Mouse (Mus musculus) cerebellum, adult 2 months (tissue): ENCODE measurements around the gene Apof. TPM values are rescaled to one million over a fixed set of nuclear protein-coding genes. Genes with fewer than 3 reads are reported as not detected.
"Not testable (repeated sequence)": the region's sequence is repeated elsewhere in the genome, so short reads cannot be mapped to it uniquely, and the experiment has no call there.

Experiments
- DNase-seq, 2 experiments: peaks; one replicate each; pipeline ENCODE4 v3.0.0; 2021
- H3K27ac ChIP-seq: fragments of 200-500 bp; 2 replicates; pipeline ENCODE4 v1.5.1; 2012; ENCODE audit warnings: low read length, control low read depth, inconsistent platforms; ENCODE audit not compliant: insufficient read depth
- H3K27me3 ChIP-seq: fragments of 200-500 bp; 2 replicates; pipeline ENCODE4 v1.6.1; 2012; ENCODE audit warnings: inconsistent platforms, mild to moderate bottlenecking, low read length, moderate library complexity; ENCODE audit not compliant: control insufficient read depth, insufficient read depth
- H3K4me1 ChIP-seq: fragments of 200-500 bp; 2 replicates; pipeline ENCODE4 v1.6.1; 2011; ENCODE audit warnings: low read length; ENCODE audit not compliant: control insufficient read depth, insufficient read depth
- H3K4me3 ChIP-seq: fragments of 200-500 bp; replicated peaks from 2 replicates; pipeline ENCODE3; 2011; ENCODE audit warnings: mild to moderate bottlenecking, low read depth, low read length, control low read depth; ENCODE audit not compliant: insufficient read depth
- CTCF ChIP-seq: fragments of 200-500 bp; IDR thresholded peaks from 2 replicates; pipeline ENCODE4 v1.5.1; 2011; ENCODE audit warnings: low read depth, mild to moderate bottlenecking, control low read depth, low read length, moderate library complexity, borderline replicate concordance; ENCODE audit not compliant: insufficient read depth
- POLR2A ChIP-seq: fragments of 200-500 bp; IDR thresholded peaks from 2 replicates; pipeline ENCODE4 v1.6.1; 2011; ENCODE audit warnings: low read length, control low read depth, borderline replicate concordance; ENCODE audit not compliant: insufficient read depth
- WGBS: fragments of 180-500 bp; shearing (Covaris S2); methylation state at CpG from one replicate; pipeline ENCODE4 v1.1.7; 2018; 5-methylcytosine and 5-hydroxymethylcytosine counted together
- polyA plus RNA-seq: library from polyadenylated mRNA; depleted of rRNA; stranded (reverse); fragments of >200 nt; gene quantifications from 2 replicates; pipeline ENCODE4 v1.2.3, GENCODE M21; 2012

Apof gene
- polyA plus RNA-seq, 1 experiment = not detected

GRCm38 (mm10) chr10:128262300-128262699 is 6.2 kb upstream of the Apof start:
- Histone ChIP-seq H3K27me3 (no peaks in the 10 kb centered on the region), H3K4me3 (no peak overlapping the region), H3K27ac (no peak overlapping the region), H3K4me1 (no peaks in the 10 kb centered on the region)
- 82% methylated on average over 22 of the region's 22 CpGs for WGBS
- TF ChIP-seq CTCF = no peak
- no peak for TF ChIP-seq POLR2A
- DNase-seq = peak in 1 of 2 experiments; percentile 39

GRCm38 (mm10) chr10:128263393-128264310 is 4.8 kb upstream of the Apof start:
- H3K4me3 ChIP-seq = no peak overlapping the region
- TF ChIP-seq POLR2A (no peak), CTCF (no peak)
- DNase-seq = no peak
- no peaks in the 10 kb centered on the region for H3K27me3 ChIP-seq
- H3K27ac ChIP-seq = no peak overlapping the region
- WGBS = 69% methylated on average over 6 of the region's 6 CpGs
- H3K4me1 ChIP-seq = no peaks in the 10 kb centered on the region

GRCm38 (mm10) chr10:128269206-128269910 is 887 bp downstream of the Apof start:
- Histone ChIP-seq H3K27me3 (no peaks in the 10 kb centered on the region), H3K4me3 (no peak overlapping the region), H3K4me1 (peaks cover 5% of the 10 kb centered on the region; the same call in 1 of the 2 replicates), H3K27ac (no peak overlapping the region)
- no peak for DNase-seq
- whole genome bisulfite sequencing = 91% methylated on average over 16 of the region's 16 CpGs
- TF ChIP-seq CTCF = no peak
- TF ChIP-seq POLR2A = no peak

- no peaks in the 10 kb centered on the region for H3K27me3 ChIP-seq
- H3K4me3 ChIP-seq = peak within 1 kb of the TSS; percentile 75
- under 1% methylated on average over 43 of the region's 43 CpGs for WGBS
- H3K4me1 ChIP-seq = peaks cover 5% of the 10 kb centered on the region; the same call in 1 of the 2 replicates
- peak; percentile 97 to 99 for DNase-seq
- H3K27ac ChIP-seq = peak within 1 kb of the TSS; percentile 52
- TF ChIP-seq CTCF (no peak), POLR2A (peak; percentile 90)
These were observed 1.9 kb downstream of the Apof start, which contains the start of gene Stat2 for GRCm38 (mm10) chr10:128270287-128270841. Gene Stat2, plus strand, starts transcription at chr10:128270559.

GRCm38 (mm10) chr10:128270866-128271265 is 2.4 kb downstream of the Apof start:
- Histone ChIP-seq H3K4me1 (peaks cover 5% of the 10 kb centered on the region; the same call in 1 of the 2 replicates), H3K27me3 (no peaks in the 10 kb centered on the region), H3K4me3 (peak overlapping the region; percentile 75), H3K27ac (peak overlapping the region; percentile 52)
- 33% methylated on average over 7 of the region's 7 CpGs for WGBS
- TF ChIP-seq CTCF (no peak), POLR2A (no peak)
- DNase-seq = no peak

- no peak for TF ChIP-seq CTCF
- TF ChIP-seq POLR2A = no peak
These were observed 3.4 kb downstream of the Apof start for GRCm38 (mm10) chr10:128271883-128272282.

GRCm38 (mm10) chr10:128272819-128273439 is 4.5 kb downstream of the Apof start:
- H3K4me3 ChIP-seq, DNase-seq, H3K4me1 ChIP-seq, H3K27me3 ChIP-seq, H3K27ac ChIP-seq: not testable (repeated sequence)
- 90% methylated on average over 4 of the region's 7 CpGs for WGBS

More at GRCm38 (mm10) chr10:128271883-128272282, 3.4 kb downstream of the Apof start:
- Histone ChIP-seq H3K4me3 (peak overlapping the region; percentile 50), H3K27ac (peak overlapping the region; percentile 65), H3K4me1 (peaks cover 5% of the 10 kb centered on the region; the same call in 1 of the 2 replicates), H3K27me3 (no peaks in the 10 kb centered on the region)
- WGBS = 51% methylated on average over 2 of the region's 2 CpGs
- DNase-seq = peak in 1 of 2 experiments; percentile 43

- not testable (repeated sequence) for H3K4me3 ChIP-seq, DNase-seq, H3K4me1 ChIP-seq, H3K27me3 ChIP-seq, H3K27ac ChIP-seq
- 93% methylated on average over 1 of the region's 1 CpGs for WGBS
These were observed 6.9 kb downstream of the Apof start for GRCm38 (mm10) chr10:128275374-128275773.
